Mouse (Mus musculus): ENCODE data around the gene Pex10. TPM values are rescaled to one million over a fixed set of nuclear protein-coding genes. Genes with fewer than 3 reads are reported as not detected.

The Pex10 gene
- polyA plus RNA-seq, 1 experiment from 2014 or later: 26.3 TPM

- no peaks in the 10 kb centered on the region for H3K9me3 ChIP-seq (ENCODE audit: low read length)
- WGBS: 65% methylated on average over 10 of the region's 10 CpGs
- H3K27ac ChIP-seq (ENCODE audit: low read length): no peak within 1 kb of the TSS
- H3K4me2 ChIP-seq (replicated peaks; ENCODE audit: low read depth, low read length): no peak within 1 kb of the TSS
- ATAC-seq (ENCODE audit: low FRiP score, low TSS enrichment): no peak; the same call in 1 of the 2 replicates
- H3K9ac ChIP-seq (replicated peaks; ENCODE audit: low read length): no peak within 1 kb of the TSS
- no peaks in the 10 kb centered on the region for H3K27me3 ChIP-seq (ENCODE audit: insufficient read depth, low read length)
- no peak within 1 kb of the TSS for H3K4me3 ChIP-seq (ENCODE audit: low read length)
- no peaks in the 10 kb centered on the region for H3K36me3 ChIP-seq (ENCODE audit: insufficient read depth, low read length)
- H3K4me1 ChIP-seq (ENCODE audit: insufficient read depth, low read length): no peaks in the 10 kb centered on the region
These were observed 10.1 kb upstream of the Pex10 start, which contains the start of gene Plch2 for GRCm38 (mm10) chr4:155056724-155057123. Gene Plch2 (minus strand): TSS chr4:155056784.

GRCm38 (mm10) chr4:155058325-155058724 lies 8.5 kb upstream of the Pex10 start:
- 28% methylated on average over 10 of the region's 10 CpGs for WGBS
- Histone ChIP-seq H3K9ac (replicated peaks; ENCODE audit: low read length) (no peak overlapping the region), H3K27me3 (ENCODE audit: insufficient read depth, low read length) (no peaks in the 10 kb centered on the region), H3K27ac (ENCODE audit: low read length) (no peak overlapping the region), H3K36me3 (ENCODE audit: insufficient read depth, low read length) (no peaks in the 10 kb centered on the region), H3K4me2 (replicated peaks; ENCODE audit: low read depth, low read length) (no peak overlapping the region), H3K4me3 (ENCODE audit: low read length) (no peak overlapping the region), H3K4me1 (ENCODE audit: insufficient read depth, low read length) (no peaks in the 10 kb centered on the region), H3K9me3 (ENCODE audit: low read length) (no peaks in the 10 kb centered on the region)
- no peak for ATAC-seq (ENCODE audit: low FRiP score, low TSS enrichment)

DNA sequence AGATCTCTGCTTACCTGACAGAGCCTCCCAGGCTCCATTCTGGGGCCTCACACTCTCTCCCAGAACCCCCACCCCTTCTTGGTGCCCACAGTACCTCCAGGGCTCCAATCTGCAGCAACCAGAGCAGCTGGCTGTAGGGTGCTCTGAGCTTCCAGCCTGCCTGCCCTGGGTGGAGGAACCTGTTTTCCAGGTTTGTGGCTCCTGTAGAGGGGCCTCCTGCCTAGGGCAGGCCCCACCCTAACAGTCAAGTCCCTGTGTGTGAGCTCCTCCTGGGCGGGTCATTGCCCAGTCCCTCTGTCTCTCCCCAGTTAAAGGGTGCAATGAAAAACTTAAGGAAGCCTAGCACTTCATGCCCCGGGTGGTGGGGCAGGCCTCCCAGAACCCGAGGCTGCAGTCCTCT lies 2.9 kb upstream of the Pex10 start:
- H3K4me1 ChIP-seq (ENCODE audit: insufficient read depth, low read length): peaks cover 15% of the 10 kb centered on the region
- peak overlapping the region; percentile 47 for H3K9ac ChIP-seq (replicated peaks; ENCODE audit: low read length)
- H3K27me3 ChIP-seq (ENCODE audit: insufficient read depth, low read length): no peaks in the 10 kb centered on the region
- peak; percentile 32; the same call in 1 of the 2 replicates for ATAC-seq (ENCODE audit: low FRiP score, low TSS enrichment)
- peak overlapping the region; percentile 87 for H3K27ac ChIP-seq (ENCODE audit: low read length)
- H3K9me3 ChIP-seq (ENCODE audit: low read length): no peaks in the 10 kb centered on the region
- 0 out of 2 replicates have a peak, but pooled peaks cover 4% of the 10 kb centered on the region for H3K36me3 ChIP-seq (ENCODE audit: insufficient read depth, low read length)
- no peak overlapping the region; the same call in 1 of the 2 replicates for H3K4me3 ChIP-seq (ENCODE audit: low read length)
- peak overlapping the region; percentile 19; the same call in 1 of the 2 replicates for H3K4me2 ChIP-seq (replicated peaks; ENCODE audit: low read depth, low read length)
- 11% methylated on average over 3 of the region's 3 CpGs for WGBS

DNA sequence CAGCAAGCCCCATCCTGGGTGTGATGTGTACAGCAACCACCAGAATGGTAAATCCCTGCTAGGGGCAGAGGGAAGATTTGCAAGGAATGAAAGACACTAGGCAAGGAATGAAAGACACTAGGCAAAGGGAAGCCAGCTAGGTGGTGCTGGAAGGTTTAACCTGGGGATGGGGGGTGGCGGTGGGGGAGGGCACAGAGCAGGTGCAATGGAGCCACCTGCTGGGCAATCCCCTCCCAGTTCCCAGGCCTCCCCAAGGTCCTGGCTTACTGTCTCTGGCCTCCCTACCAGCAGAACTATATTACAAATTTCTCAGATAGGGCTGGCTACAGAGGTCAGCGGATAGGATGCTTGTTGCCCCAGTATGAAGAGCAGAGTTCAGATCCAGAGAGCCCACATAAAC lies 2.3 kb upstream of the Pex10 start:
- WGBS: 65% methylated on average over 2 of the region's 2 CpGs
- H3K27ac ChIP-seq (ENCODE audit: low read length): peak overlapping the region; percentile 87
- no peak overlapping the region for H3K4me2 ChIP-seq (replicated peaks; ENCODE audit: low read depth, low read length)
- H3K27me3 ChIP-seq (ENCODE audit: insufficient read depth, low read length): no peaks in the 10 kb centered on the region
- H3K36me3 ChIP-seq (ENCODE audit: insufficient read depth, low read length): peaks cover 9% of the 10 kb centered on the region; the same call in 1 of the 2 replicates
- H3K9ac ChIP-seq (replicated peaks; ENCODE audit: low read length): no peak overlapping the region
- H3K4me3 ChIP-seq (ENCODE audit: low read length): no peak overlapping the region
- H3K9me3 ChIP-seq (ENCODE audit: low read length): no peaks in the 10 kb centered on the region
- peaks cover 15% of the 10 kb centered on the region for H3K4me1 ChIP-seq (ENCODE audit: insufficient read depth, low read length)
- no peak for ATAC-seq (ENCODE audit: low FRiP score, low TSS enrichment)

- WGBS: 4% methylated on average over 15 of the region's 15 CpGs
- Histone ChIP-seq H3K4me1 (ENCODE audit: insufficient read depth, low read length) (peaks cover 15% of the 10 kb centered on the region), H3K4me3 (ENCODE audit: low read length) (peak overlapping the region; percentile 78), H3K27me3 (ENCODE audit: insufficient read depth, low read length) (no peaks in the 10 kb centered on the region), H3K4me2 (replicated peaks; ENCODE audit: low read depth, low read length) (peak overlapping the region; percentile 86), H3K36me3 (ENCODE audit: insufficient read depth, low read length) (peaks cover 26% of the 10 kb centered on the region), H3K9me3 (ENCODE audit: low read length) (no peaks in the 10 kb centered on the region), H3K27ac (ENCODE audit: low read length) (peak overlapping the region; percentile 81), H3K9ac (replicated peaks; ENCODE audit: low read length) (peak overlapping the region; percentile 57)
- peak; percentile 46 for ATAC-seq (ENCODE audit: low FRiP score, low TSS enrichment)
These were observed 614 bp upstream of the Pex10 start for GRCm38 (mm10) chr4:155065970-155066833.

- H3K4me1 ChIP-seq (ENCODE audit: insufficient read depth, low read length): peaks cover 15% of the 10 kb centered on the region
- whole genome bisulfite sequencing: 92% methylated on average over 20 of the region's 20 CpGs
These were observed 1.6 kb downstream of the Pex10 start for GRCm38 (mm10) chr4:155068357-155068972.

GRCm38 (mm10) chr4:155069191-155069590 lies 2.4 kb downstream of the Pex10 start:
- Histone ChIP-seq H3K4me2 (replicated peaks; ENCODE audit: low read depth, low read length) (no peak overlapping the region), H3K4me3 (ENCODE audit: low read length) (no peak overlapping the region), H3K9me3 (ENCODE audit: low read length) (no peaks in the 10 kb centered on the region), H3K27ac (ENCODE audit: low read length) (no peak overlapping the region), H3K36me3 (ENCODE audit: insufficient read depth, low read length) (peaks cover 50% of the 10 kb centered on the region), H3K4me1 (ENCODE audit: insufficient read depth, low read length) (peaks cover 15% of the 10 kb centered on the region), H3K27me3 (ENCODE audit: insufficient read depth, low read length) (no peaks in the 10 kb centered on the region), H3K9ac (replicated peaks; ENCODE audit: low read length) (no peak overlapping the region)
- no peak for ATAC-seq (ENCODE audit: low FRiP score, low TSS enrichment)
- 75% methylated on average over 6 of the region's 6 CpGs for WGBS

More at GRCm38 (mm10) chr4:155068357-155068972, 1.6 kb downstream of the Pex10 start:
- Histone ChIP-seq H3K4me2 (replicated peaks; ENCODE audit: low read depth, low read length) (no peak overlapping the region), H3K27ac (ENCODE audit: low read length) (no peak overlapping the region), H3K9ac (replicated peaks; ENCODE audit: low read length) (no peak overlapping the region), H3K36me3 (ENCODE audit: insufficient read depth, low read length) (peaks cover 43% of the 10 kb centered on the region), H3K9me3 (ENCODE audit: low read length) (no peaks in the 10 kb centered on the region), H3K27me3 (ENCODE audit: insufficient read depth, low read length) (no peaks in the 10 kb centered on the region), H3K4me3 (ENCODE audit: low read length) (no peak overlapping the region)
- no peak for ATAC-seq (ENCODE audit: low FRiP score, low TSS enrichment)

GRCm38 (mm10) chr4:155070199-155070598 lies 3.4 kb downstream of the Pex10 start:
- ATAC-seq (ENCODE audit: low FRiP score, low TSS enrichment): no peak
- Histone ChIP-seq H3K4me3 (ENCODE audit: low read length) (no peak overlapping the region), H3K9me3 (ENCODE audit: low read length) (no peaks in the 10 kb centered on the region), H3K9ac (replicated peaks; ENCODE audit: low read length) (no peak overlapping the region), H3K27me3 (ENCODE audit: insufficient read depth, low read length) (no peaks in the 10 kb centered on the region), H3K27ac (ENCODE audit: low read length) (no peak overlapping the region), H3K36me3 (ENCODE audit: insufficient read depth, low read length) (peaks cover 55% of the 10 kb centered on the region), H3K4me2 (replicated peaks; ENCODE audit: low read depth, low read length) (no peak overlapping the region), H3K4me1 (ENCODE audit: insufficient read depth, low read length) (peaks cover 15% of the 10 kb centered on the region)
- 92% methylated on average over 13 of the region's 13 CpGs for WGBS

- no peak overlapping the region for H3K4me3 ChIP-seq (ENCODE audit: low read length)
These were observed 4.1 kb downstream of the Pex10 start for GRCm38 (mm10) chr4:155070921-155071320.

GRCm38 (mm10) chr4:155074418-155074817 lies 7.6 kb downstream of the Pex10 start:
- Histone ChIP-seq H3K4me2 (replicated peaks; ENCODE audit: low read depth, low read length) (no peak overlapping the region), H3K9me3 (ENCODE audit: low read length) (no peaks in the 10 kb centered on the region), H3K27ac (ENCODE audit: low read length) (no peak overlapping the region), H3K9ac (replicated peaks; ENCODE audit: low read length) (no peak overlapping the region), H3K4me1 (ENCODE audit: insufficient read depth, low read length) (no peaks in the 10 kb centered on the region), H3K27me3 (ENCODE audit: insufficient read depth, low read length) (no peaks in the 10 kb centered on the region), H3K4me3 (ENCODE audit: low read length) (no peak overlapping the region), H3K36me3 (ENCODE audit: insufficient read depth, low read length) (peaks cover 77% of the 10 kb centered on the region)
- no peak for ATAC-seq (ENCODE audit: low FRiP score, low TSS enrichment)
- WGBS: 74% methylated on average over 9 of the region's 9 CpGs

More at GRCm38 (mm10) chr4:155070921-155071320, 4.1 kb downstream of the Pex10 start:
- Histone ChIP-seq H3K4me1 (ENCODE audit: insufficient read depth, low read length) (peaks cover 15% of the 10 kb centered on the region), H3K27me3 (ENCODE audit: insufficient read depth, low read length) (no peaks in the 10 kb centered on the region), H3K9me3 (ENCODE audit: low read length) (no peaks in the 10 kb centered on the region), H3K4me2 (replicated peaks; ENCODE audit: low read depth, low read length) (no peak overlapping the region), H3K27ac (ENCODE audit: low read length) (no peak overlapping the region), H3K9ac (replicated peaks; ENCODE audit: low read length) (no peak overlapping the region), H3K36me3 (ENCODE audit: insufficient read depth, low read length) (peaks cover 62% of the 10 kb centered on the region)
- 81% methylated on average over 5 of the region's 5 CpGs for WGBS
- no peak for ATAC-seq (ENCODE audit: low FRiP score, low TSS enrichment)
